Mouse (Mus musculus) olfactory bulb, adult 2 months (tissue): Measurements from ENCODE around the gene Hoxa13. TPM values are rescaled to one million over a fixed set of nuclear protein-coding genes. Genes with fewer than 3 reads are reported as not detected.

Experiments
- H3K27ac ChIP-seq: fragments of 200-500 bp; 2 replicates; pipeline ENCODE4 v1.5.1; 2012; ENCODE audit warnings: low read depth, low read length; ENCODE audit not compliant: insufficient read depth
- H3K4me1 ChIP-seq: fragments of 200-500 bp; 2 replicates; pipeline ENCODE4 v1.6.1; 2012; ENCODE audit warnings: low read length; ENCODE audit not compliant: control insufficient read depth, insufficient read depth
- H3K4me3 ChIP-seq: fragments of 200-500 bp; 2 replicates; pipeline ENCODE4 v1.5.1; 2012; ENCODE audit warnings: mild to moderate bottlenecking, low read depth, low read length, moderate library complexity; ENCODE audit not compliant: insufficient read depth
- CTCF ChIP-seq: fragments of 200-500 bp; IDR thresholded peaks from 2 replicates; pipeline ENCODE4 v1.5.1; 2012; ENCODE audit warnings: low read depth, mild to moderate bottlenecking, low read length, moderate library complexity; ENCODE audit not compliant: insufficient read depth
- POLR2A ChIP-seq: fragments of 200-500 bp; IDR thresholded peaks from 2 replicates; pipeline ENCODE4 v1.6.1; 2012; ENCODE audit warnings: mild to moderate bottlenecking, low read depth, low read length, moderate library complexity; ENCODE audit not compliant: insufficient read depth
- WGBS: fragments of 180-500 bp; shearing (Covaris S2); methylation state at CpG from one replicate; pipeline ENCODE4 v1.1.7; 2018; 5-methylcytosine and 5-hydroxymethylcytosine counted together
- polyA plus RNA-seq: library from polyadenylated mRNA; stranded (reverse); fragments of >200 nt; gene quantifications from 2 replicates; pipeline ENCODE4 v1.2.4, GENCODE M21; 2012; ENCODE audit warnings: low replicate concordance; ENCODE audit not compliant: missing spikeins, insufficient read depth, insufficient read length

Gene Hoxa13
- polyA plus RNA-seq, 1 experiment, result not detected

GRCm38 (mm10) chr6:52247766-52248637, 12.7 kb downstream of the Hoxa13 start:
- no peaks in the 10 kb centered on the region for H3K4me1 ChIP-seq
- no peak overlapping the region for H3K4me3 ChIP-seq
- H3K27ac ChIP-seq, result no peak overlapping the region
- TF ChIP-seq CTCF, result no peak
- no peak for TF ChIP-seq POLR2A
- 2% methylated on average over 23 of the region's 23 CpGs for WGBS

- TF ChIP-seq CTCF, result no peak
- TF ChIP-seq POLR2A, result no peak
- H3K27ac ChIP-seq, result no peak overlapping the region
- no peak overlapping the region for H3K4me3 ChIP-seq
- WGBS, result 6% methylated on average over 3 of the region's 3 CpGs
- H3K4me1 ChIP-seq, result no peaks in the 10 kb centered on the region
Observed at GRCm38 (mm10) chr6:52246916-52247315, 13.8 kb downstream of the Hoxa13 start.

- no peak overlapping the region for H3K27ac ChIP-seq
- 2% methylated on average over 26 of the region's 26 CpGs for WGBS
- H3K4me1 ChIP-seq, result no peaks in the 10 kb centered on the region
- TF ChIP-seq CTCF, result no peak
- TF ChIP-seq POLR2A, result no peak
- no peak overlapping the region for H3K4me3 ChIP-seq
Observed at GRCm38 (mm10) chr6:52246403-52246803, 14.3 kb downstream of the Hoxa13 start.

- no peak within 1 kb of the TSS for H3K4me3 ChIP-seq
- H3K27ac ChIP-seq, result no peak within 1 kb of the TSS
- TF ChIP-seq POLR2A (no peak), CTCF (no peak)
- no peaks in the 10 kb centered on the region for H3K4me1 ChIP-seq
- 3% methylated on average over 20 of the region's 20 CpGs for WGBS
Observed at GRCm38 (mm10) chr6:52245757-52246142, 14.9 kb downstream of the Hoxa13 start, which contains the start of gene Hoxa11. Gene Hoxa11, minus strand, starts transcription at chr6:52245810.

GRCm38 (mm10) chr6:52245040-52245756, 15.5 kb downstream of the Hoxa13 start:
- no peak for TF ChIP-seq CTCF
- TF ChIP-seq POLR2A, result no peak
- Histone ChIP-seq H3K27ac (no peak overlapping the region), H3K4me3 (no peak overlapping the region), H3K4me1 (no peaks in the 10 kb centered on the region)
- WGBS, result 2% methylated on average over 71 of the region's 71 CpGs

GRCm38 (mm10) chr6:52244471-52245039, 16.1 kb downstream of the Hoxa13 start:
- Histone ChIP-seq H3K4me3 (no peak overlapping the region), H3K27ac (no peak overlapping the region), H3K4me1 (no peaks in the 10 kb centered on the region)
- WGBS, result 3% methylated on average over 23 of the region's 23 CpGs
- TF ChIP-seq POLR2A (no peak), CTCF (no peak)

GRCm38 (mm10) chr6:52243681-52244121, 17.0 kb downstream of the Hoxa13 start:
- H3K27ac ChIP-seq, result no peak overlapping the region
- no peak overlapping the region for H3K4me3 ChIP-seq
- TF ChIP-seq CTCF, result no peak
- TF ChIP-seq POLR2A, result no peak
- no peaks in the 10 kb centered on the region for H3K4me1 ChIP-seq
- WGBS, result 4% methylated on average over 12 of the region's 12 CpGs

GRCm38 (mm10) chr6:52242801-52243332, 17.8 kb downstream of the Hoxa13 start:
- Histone ChIP-seq H3K4me1 (no peaks in the 10 kb centered on the region), H3K4me3 (no peak overlapping the region), H3K27ac (no peak overlapping the region)
- WGBS, result 5% methylated on average over 4 of the region's 4 CpGs
- no peak for TF ChIP-seq CTCF
- no peak for TF ChIP-seq POLR2A
